Mouse (Mus musculus) spleen, adult 2 months (tissue): ENCODE results near the gene Ptprg. TPM values are rescaled to one million over a fixed set of nuclear protein-coding genes. Genes with fewer than 3 reads are reported as not detected.

Experiments used
- DNase-seq, 2 experiments: peaks; one replicate each; pipeline versions ENCODE4 v3.0.0 to v3.0.0-alpha.2; 2012 to 2021; ENCODE audit warnings: low spot score in 2 of 2, low read depth in 1 of 2
- H3K27ac ChIP-seq: fragments of 200-500 bp; 2 replicates; pipeline ENCODE4 v1.5.1; 2012; ENCODE audit warnings: low read length, inconsistent platforms; ENCODE audit not compliant: insufficient read depth
- H3K27me3 ChIP-seq: fragments of 200-500 bp; 2 replicates; pipeline ENCODE4 v1.6.1; 2012; ENCODE audit warnings: mild to moderate bottlenecking, moderate library complexity, low read length, inconsistent platforms; ENCODE audit not compliant: control insufficient read depth, insufficient read depth
- H3K36me3 ChIP-seq: fragments of 200-500 bp; 2 replicates; pipeline ENCODE4 v1.6.1; 2012; ENCODE audit warnings: mild to moderate bottlenecking, low read length, inconsistent platforms; ENCODE audit not compliant: control insufficient read depth, insufficient read depth
- H3K4me1 ChIP-seq: fragments of 200-500 bp; 2 replicates; pipeline ENCODE4 v1.6.1; 2011; ENCODE audit warnings: inconsistent platforms; ENCODE audit not compliant: control insufficient read depth, insufficient read depth, insufficient read length
- H3K4me3 ChIP-seq: fragments of 200-500 bp; 2 replicates; pipeline ENCODE4 v1.5.1; 2011; ENCODE audit warnings: mild to moderate bottlenecking, inconsistent platforms; ENCODE audit not compliant: insufficient read depth, insufficient read length; ENCODE audit errors: extremely low read depth
- CTCF ChIP-seq: fragments of 200-500 bp; IDR thresholded peaks from 2 replicates; pipeline ENCODE4 v1.5.1; 2011; ENCODE audit warnings: mild to moderate bottlenecking, inconsistent platforms; ENCODE audit not compliant: insufficient read depth, insufficient read length, insufficient replicate concordance; ENCODE audit errors: extremely low read depth
- POLR2A ChIP-seq: fragments of 200-500 bp; IDR thresholded peaks from 2 replicates; pipeline ENCODE4 v1.6.1; 2011; ENCODE audit warnings: low read depth, low read length, inconsistent platforms
- WGBS: fragments of 180-500 bp; shearing (Covaris S2); methylation state at CpG from one replicate; pipeline ENCODE4 v1.1.7; 2018; 5-methylcytosine and 5-hydroxymethylcytosine counted together
- polyA plus RNA-seq: library from polyadenylated mRNA; depleted of rRNA; stranded (reverse); fragments of >200 nt; gene quantifications from 2 replicates; pipeline ENCODE4 v1.2.3, GENCODE M21; 2012

Gene Ptprg
- polyA plus RNA-seq, 1 experiment = 4.9 TPM

- Histone ChIP-seq H3K36me3 (no peaks in the 10 kb centered on the region), H3K27me3 (no peaks in the 10 kb centered on the region), H3K27ac (no peak overlapping the region), H3K4me3 (no peak overlapping the region), H3K4me1 (no peaks in the 10 kb centered on the region)
- no peak for DNase-seq
- TF ChIP-seq CTCF = no peak
- TF ChIP-seq POLR2A = no peak
- WGBS = 79% methylated on average over 4 of the region's 4 CpGs
Measured at GRCm38 (mm10) chr14:12134504-12134903, 581.2 kb downstream of the Ptprg start.

- DNase-seq = no peak
- Histone ChIP-seq H3K27ac (no peak overlapping the region), H3K27me3 (no peaks in the 10 kb centered on the region), H3K4me3 (no peak overlapping the region), H3K4me1 (no peaks in the 10 kb centered on the region), H3K36me3 (no peaks in the 10 kb centered on the region)
- 52% methylated on average over 4 of the region's 4 CpGs for WGBS
- TF ChIP-seq CTCF = no peak
- TF ChIP-seq POLR2A = no peak
Measured at GRCm38 (mm10) chr14:12136536-12136935, 583.2 kb downstream of the Ptprg start.

- Histone ChIP-seq H3K27me3 (no peaks in the 10 kb centered on the region), H3K4me3 (no peak overlapping the region), H3K27ac (no peak overlapping the region), H3K36me3 (no peaks in the 10 kb centered on the region), H3K4me1 (no peaks in the 10 kb centered on the region)
- no peak for DNase-seq
- TF ChIP-seq POLR2A = no peak
- TF ChIP-seq CTCF = no peak
- WGBS = 48% methylated on average over 18 of the region's 18 CpGs
Measured at GRCm38 (mm10) chr14:12139643-12140481, 586.5 kb downstream of the Ptprg start.

- Histone ChIP-seq H3K27me3 (no peaks in the 10 kb centered on the region), H3K4me3 (no peak overlapping the region), H3K27ac (no peak overlapping the region), H3K4me1 (no peaks in the 10 kb centered on the region), H3K36me3 (no peaks in the 10 kb centered on the region)
- no peak for DNase-seq
- WGBS = 87% methylated on average over 8 of the region's 8 CpGs
- TF ChIP-seq POLR2A = no peak
Measured at GRCm38 (mm10) chr14:12143941-12144485, 590.7 kb downstream of the Ptprg start.

GRCm38 (mm10) chr14:12145919-12146318 is 592.6 kb downstream of the Ptprg start:
- TF ChIP-seq POLR2A (no peak), CTCF (no peak)
- Histone ChIP-seq H3K4me1 (no peaks in the 10 kb centered on the region), H3K27ac (no peak overlapping the region), H3K36me3 (no peaks in the 10 kb centered on the region), H3K27me3 (no peaks in the 10 kb centered on the region), H3K4me3 (no peak overlapping the region)
- WGBS = 94% methylated on average over 3 of the region's 3 CpGs
- DNase-seq = no peak

- no peak for DNase-seq
- Histone ChIP-seq H3K4me1 (no peaks in the 10 kb centered on the region), H3K27me3 (no peaks in the 10 kb centered on the region), H3K4me3 (no peak overlapping the region), H3K27ac (no peak overlapping the region), H3K36me3 (no peaks in the 10 kb centered on the region)
- TF ChIP-seq CTCF (no peak), POLR2A (no peak)
- 78% methylated on average over 3 of the region's 3 CpGs for WGBS
Measured at GRCm38 (mm10) chr14:12149529-12149928, 596.2 kb downstream of the Ptprg start.

GRCm38 (mm10) chr14:12151927-12152326 is 598.6 kb downstream of the Ptprg start:
- Histone ChIP-seq H3K4me1 (no peaks in the 10 kb centered on the region), H3K36me3 (no peaks in the 10 kb centered on the region), H3K27ac (no peak overlapping the region), H3K4me3 (no peak overlapping the region), H3K27me3 (no peaks in the 10 kb centered on the region)
- no peak for DNase-seq
- TF ChIP-seq CTCF (no peak), POLR2A (no peak)
- WGBS = 46% methylated on average over 3 of the region's 3 CpGs
